In the genomic region with DNA sequence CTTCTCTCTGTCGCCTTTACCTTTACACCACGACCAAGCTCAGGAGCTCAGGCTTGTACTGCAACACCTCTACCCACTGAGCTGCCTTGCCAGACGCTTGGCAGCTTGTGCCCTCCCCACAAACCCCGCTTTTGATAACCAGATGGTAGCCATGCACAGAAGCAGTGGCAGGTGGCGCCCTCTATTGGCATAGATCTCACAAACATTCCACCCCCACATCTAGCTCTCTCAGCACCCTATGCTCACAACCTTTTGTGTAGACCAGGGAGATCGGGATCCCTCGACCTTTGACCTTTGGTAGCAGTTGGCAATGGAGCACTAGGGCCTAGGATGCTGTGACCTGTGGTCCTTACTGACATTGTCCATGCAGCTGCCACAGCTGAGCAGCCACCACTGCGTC, we compare ENCODE assay signal across 8 mouse cellular contexts.
DNase-seq lines count a peak whose midpoint lies in the region; ATAC-seq and TF ChIP-seq lines count a peak whose summit lies in the region.
"Had no signal": no experiment of that assay in that cellular context is flagged by ENCODE, and none has a peak within 500 bp of the region (broad histone marks: within the 10 kb centered on the region; RNA-seq: fewer than 3 reads in every experiment).

No protein-coding gene starts in this region.

- H3K36me3 ChIP-seq in intestine, postnatal 0 days (ENCODE audit: control insufficient read depth, insufficient read depth) = no peaks in the 10 kb centered on the region
- no peaks in the 10 kb centered on the region for H3K36me3 ChIP-seq in intestine, embryonic 16.5 days (ENCODE audit: control insufficient read depth, insufficient read depth, low read length)
- H3K36me3 ChIP-seq: embryonic facial prominence, embryonic 13.5 days had no signal

- no peaks in the 10 kb centered on the region for H3K27me3 ChIP-seq in intestine, postnatal 0 days (replicated peaks; ENCODE audit: control insufficient read depth, insufficient read depth, low read length)
- no peaks in the 10 kb centered on the region for H3K27me3 ChIP-seq in intestine, embryonic 16.5 days (replicated peaks; ENCODE audit: control insufficient read depth, insufficient read depth, low read length)
- H3K27me3 ChIP-seq: embryonic facial prominence, embryonic 13.5 days had no signal

- 0 out of 2 replicates have a peak, but pooled peaks cover 5% of the 10 kb centered on the region for H3K4me1 ChIP-seq in intestine, postnatal 0 days (replicated peaks; ENCODE audit: control insufficient read depth, insufficient read depth, low read length)
- no peaks in the 10 kb centered on the region for H3K4me1 ChIP-seq in intestine, embryonic 16.5 days (ENCODE audit: control insufficient read depth, insufficient read depth, low read length)

- no peak overlapping the region for H3K9ac ChIP-seq in intestine, postnatal 0 days (ENCODE audit: low read depth, low read length)
- no peak overlapping the region for H3K9ac ChIP-seq in intestine, embryonic 16.5 days (ENCODE audit: low read depth, low read length)
- H3K9ac ChIP-seq: embryonic facial prominence, embryonic 13.5 days had no signal

- no peak for ATAC-seq in intestine, postnatal 0 days
- ATAC-seq in intestine, embryonic 16.5 days = no peak
- peak; percentile 54 for ATAC-seq in CD4-positive, CD25-positive, alpha-beta regulatory T cell, adult 4 months
- ATAC-seq in neutrophil, adult 5-6 weeks (ENCODE audit: extremely low read depth, insufficient number of reproducible peaks, low FRiP score, poor library complexity, severe bottlenecking) = peak; percentile 28; the same call in 1 of the 2 replicates

- H3K27ac ChIP-seq in intestine, postnatal 0 days (ENCODE audit: low read depth, low read length) = no peak overlapping the region
- no peak overlapping the region for H3K27ac ChIP-seq in intestine, embryonic 16.5 days (ENCODE audit: low read length)
- H3K27ac ChIP-seq: embryonic facial prominence, embryonic 13.5 days had no signal

- no peaks in the 10 kb centered on the region for H3K9me3 ChIP-seq in intestine, postnatal 0 days (ENCODE audit: control insufficient read depth)
- H3K9me3 ChIP-seq in intestine, embryonic 16.5 days (ENCODE audit: control insufficient read depth, low read length) = no peaks in the 10 kb centered on the region
- H3K9me3 ChIP-seq: embryonic facial prominence, embryonic 13.5 days had no signal

- 80% methylated on average over 8 of the region's 8 CpGs for WGBS in intestine, postnatal 0 days
- WGBS in intestine, embryonic 16.5 days = 79% methylated on average over 8 of the region's 8 CpGs

- no peak overlapping the region for H3K4me3 ChIP-seq in intestine, postnatal 0 days (ENCODE audit: low read depth, low read length)
- H3K4me3 ChIP-seq in intestine, embryonic 16.5 days (ENCODE audit: low read length) = no peak overlapping the region
- H3K4me3 ChIP-seq: embryonic facial prominence, embryonic 13.5 days had no signal

- peak; percentile 68 for TF ChIP-seq CTCF in intestine, postnatal 0 days (IDR thresholded peaks at IDR 0.05; ENCODE audit: low read depth)

- H3K4me2 ChIP-seq in intestine, postnatal 0 days (replicated peaks; ENCODE audit: low read depth) = no peak overlapping the region
- H3K4me2 ChIP-seq in intestine, embryonic 16.5 days (ENCODE audit: low read depth, low read length) = no peak overlapping the region
- H3K4me2 ChIP-seq: embryonic facial prominence, embryonic 13.5 days had no signal

- DNase-seq in ZHBTc4 (ENCODE audit: low read depth, low spot score) = peak; percentile 50
- DNase-seq in layer of hippocampus, adult 11-12 months (ENCODE audit: low spot score) = peak; percentile 67
- DNase-seq in Muller cell, postnatal 12 days (ENCODE audit: inconsistent ontology term) = no peak

Comparison
In these comparisons a context has a peak if more than half of its experiments do, and no peak if none do; other contexts are left out.
1. ATAC-seq: peak in CD4-positive, CD25-positive, alpha-beta regulatory T cell, adult 4 months (single experiment) and neutrophil, adult 5-6 weeks (single experiment); none in intestine, postnatal 0 days (single experiment) and intestine, embryonic 16.5 days (single experiment).